Mouse (Mus musculus) heart, embryonic 12.5 days (tissue): ENCODE data around the gene Taok1. TPM values are rescaled to one million over a fixed set of nuclear protein-coding genes. Genes with fewer than 3 reads are reported as not detected.

ENCODE experiments used
- ATAC-seq: fragments of 200-750 bp; cut with Nextera tagmentation; 2 replicates; pipeline ENCODE4 v1.8.0; 2017; ENCODE audit warnings: moderate TSS enrichment, moderate library complexity; ENCODE audit not compliant: insufficient number of reproducible peaks, low FRiP score
- H3K27ac ChIP-seq: fragments of 300-500 bp; sonication (generic); 2 replicates; pipeline ENCODE4 v1.5.1; 2016; ENCODE audit warnings: mild to moderate bottlenecking, moderate library complexity; ENCODE audit not compliant: poor library complexity, severe bottlenecking
- H3K27me3 ChIP-seq: fragments of 300-500 bp; sonication (generic); replicated peaks from 2 replicates; pipeline ENCODE4 v1.6.1; 2016; ENCODE audit warnings: mild to moderate bottlenecking, moderate library complexity
- H3K36me3 ChIP-seq: fragments of 300-500 bp; sonication (generic); 2 replicates; pipeline ENCODE4 v1.6.1; 2016; ENCODE audit warnings: mild to moderate bottlenecking, moderate library complexity
- H3K4me1 ChIP-seq: fragments of 300-500 bp; sonication (generic); replicated peaks from 2 replicates; pipeline ENCODE4 v1.6.1; 2016; ENCODE audit warnings: mild to moderate bottlenecking
- H3K4me2 ChIP-seq: fragments of 300-500 bp; sonication (generic); 2 replicates; pipeline ENCODE4 v1.6.1; 2016; ENCODE audit warnings: mild to moderate bottlenecking, moderate library complexity
- H3K4me3 ChIP-seq: fragments of 300-500 bp; sonication (generic); 2 replicates; pipeline ENCODE4 v1.5.1; 2016; ENCODE audit warnings: mild to moderate bottlenecking
- H3K9ac ChIP-seq: fragments of 300-500 bp; sonication (generic); 2 replicates; pipeline ENCODE4 v1.6.1; 2016; ENCODE audit warnings: mild to moderate bottlenecking, moderate library complexity
- H3K9me3 ChIP-seq: fragments of 300-500 bp; sonication (generic); replicated peaks from 2 replicates; pipeline ENCODE4 v1.6.1; 2016; ENCODE audit warnings: mild to moderate bottlenecking, moderate library complexity
- WGBS: fragments of 180-500 bp; shearing (Covaris S2); methylation state at CpG from one replicate; pipeline ENCODE4 v1.1.7; 2016; 5-methylcytosine and 5-hydroxymethylcytosine counted together
- polyA plus RNA-seq: library from polyadenylated mRNA; unstranded; fragments of >200 nt; fragmentation: Nextera tagmentation; extraction: Ambion mirVana; gene quantifications from 2 replicates; pipeline ENCODE4 v1.2.1, GENCODE M21; 2016

Taok1 gene
- polyA plus RNA-seq, 1 experiment from 2014 or later, result 15.6 TPM

- H3K27ac ChIP-seq, result no peak within 1 kb of the TSS
- peak within 1 kb of the TSS; percentile 89 for H3K9ac ChIP-seq
- no peaks in the 10 kb centered on the region for H3K9me3 ChIP-seq
- peak within 1 kb of the TSS; percentile 89 for H3K4me3 ChIP-seq
- H3K4me1 ChIP-seq, result peaks cover 54% of the 10 kb centered on the region
- H3K27me3 ChIP-seq, result 0 out of 2 replicates have a peak, but pooled peaks cover 5% of the 10 kb centered on the region
- no peaks in the 10 kb centered on the region for H3K36me3 ChIP-seq
- 2% methylated on average over 64 of the region's 87 CpGs for WGBS
- H3K4me2 ChIP-seq, result peak within 1 kb of the TSS; percentile 96
- no peak for ATAC-seq
These were observed 117.9 kb downstream of the Taok1 start, which contains the start of gene Ankrd13b for GRCm38 (mm10) chr11:77489591-77490235. Ankrd13b (minus strand) TSS chr11:77489678.

- Histone ChIP-seq H3K4me3 (peak overlapping the region; percentile 89), H3K27ac (no peak overlapping the region), H3K4me1 (peaks cover 46% of the 10 kb centered on the region), H3K36me3 (no peaks in the 10 kb centered on the region), H3K27me3 (0 out of 2 replicates have a peak, but pooled peaks cover 5% of the 10 kb centered on the region), H3K9me3 (no peaks in the 10 kb centered on the region), H3K9ac (peak overlapping the region; percentile 89), H3K4me2 (peak overlapping the region; percentile 96)
- ATAC-seq, result no peak
- WGBS, result 3% methylated on average over 55 of the region's 55 CpGs
These were observed 118.6 kb downstream of the Taok1 start for GRCm38 (mm10) chr11:77488771-77489581.

GRCm38 (mm10) chr11:77486798-77487197 lies 120.8 kb downstream of the Taok1 start:
- Histone ChIP-seq H3K4me3 (no peak overlapping the region), H3K9ac (no peak overlapping the region), H3K27ac (no peak overlapping the region), H3K27me3 (0 out of 2 replicates have a peak, but pooled peaks cover 5% of the 10 kb centered on the region), H3K4me1 (peaks cover 46% of the 10 kb centered on the region), H3K9me3 (no peaks in the 10 kb centered on the region), H3K4me2 (no peak overlapping the region), H3K36me3 (no peaks in the 10 kb centered on the region)
- ATAC-seq, result no peak
- 70% methylated on average over 5 of the region's 5 CpGs for WGBS

GRCm38 (mm10) chr11:77485229-77485628 lies 122.4 kb downstream of the Taok1 start:
- no peak for ATAC-seq
- Histone ChIP-seq H3K4me3 (no peak overlapping the region), H3K27me3 (0 out of 2 replicates have a peak, but pooled peaks cover 5% of the 10 kb centered on the region), H3K4me1 (peaks cover 33% of the 10 kb centered on the region), H3K27ac (no peak overlapping the region), H3K36me3 (no peaks in the 10 kb centered on the region), H3K4me2 (no peak overlapping the region), H3K9ac (no peak overlapping the region), H3K9me3 (no peaks in the 10 kb centered on the region)
- WGBS, result 67% methylated on average over 6 of the region's 6 CpGs

GRCm38 (mm10) chr11:77483510-77484255 lies 123.9 kb downstream of the Taok1 start:
- H3K27me3 ChIP-seq, result 0 out of 2 replicates have a peak, but pooled peaks cover 5% of the 10 kb centered on the region
- no peaks in the 10 kb centered on the region for H3K36me3 ChIP-seq
- no peak overlapping the region for H3K4me2 ChIP-seq
- peaks cover 24% of the 10 kb centered on the region for H3K4me1 ChIP-seq
- no peak overlapping the region for H3K4me3 ChIP-seq
- no peak for ATAC-seq
- no peaks in the 10 kb centered on the region for H3K9me3 ChIP-seq
- no peak overlapping the region for H3K27ac ChIP-seq
- H3K9ac ChIP-seq, result no peak overlapping the region
- WGBS, result 29% methylated on average over 11 of the region's 11 CpGs

GRCm38 (mm10) chr11:77483043-77483442 lies 124.6 kb downstream of the Taok1 start:
- Histone ChIP-seq H3K27ac (no peak overlapping the region), H3K4me2 (no peak overlapping the region), H3K4me1 (peaks cover 18% of the 10 kb centered on the region), H3K9ac (no peak overlapping the region), H3K27me3 (no peaks in the 10 kb centered on the region), H3K36me3 (no peaks in the 10 kb centered on the region), H3K9me3 (no peaks in the 10 kb centered on the region), H3K4me3 (no peak overlapping the region)
- WGBS, result 52% methylated on average over 3 of the region's 3 CpGs
- no peak for ATAC-seq

Other genes with a start within 250 kb of the Taok1 start
- gene Coro6, start 145.4 kb downstream of the Taok1 start, polyA plus RNA-seq, result 30.1 and 32.0 TPM in 2 replicates
- gene Ankrd13b, start 118.1 kb downstream of the Taok1 start, polyA plus RNA-seq, result 3.7 and 4.8 TPM in 2 replicates
- 9.3 and 10.2 TPM in 2 replicates for gene Git1, start 114.3 kb downstream of the Taok1 start, polyA plus RNA-seq
- 0.72 and 1.4 TPM in 2 replicates for gene Abhd15, start 92.7 kb downstream of the Taok1 start, polyA plus RNA-seq
- gene Trp53i13, start 91.8 kb downstream of the Taok1 start, polyA plus RNA-seq, result 29.4 and 30.2 TPM in 2 replicates
- not detected in 2 replicates for gene Gm10392, start 88.6 kb downstream of the Taok1 start, polyA plus RNA-seq
- gene Nufip2, start 78.3 kb upstream of the Taok1 start, polyA plus RNA-seq, result 4.4 and 4.9 TPM in 2 replicates
- 0.51 TPM in 1 of 2 replicates, not detected in the other for gene Cryba1, start 117.5 kb upstream of the Taok1 start, polyA plus RNA-seq
- 154 and 164 TPM in 2 replicates for gene Myo18a, start 155.4 kb upstream of the Taok1 start, polyA plus RNA-seq
- 1.2 and 1.5 TPM in 2 replicates for gene Gm10277, start 179.9 kb upstream of the Taok1 start, polyA plus RNA-seq